In genomic region chr11:58939088-58939439, GRCm38 (mm10) we compare ENCODE assay signal across 9 mouse cellular contexts. TPM values are rescaled to one million over a fixed set of nuclear protein-coding genes. Genes with fewer than 3 reads are reported as not detected.
DNase-seq lines count a peak whose midpoint lies in the region; ATAC-seq and TF ChIP-seq lines count a peak whose summit lies in the region.
"Had no signal": no experiment of that assay in that cellular context is flagged by ENCODE, and none has a peak within 500 bp of the region (broad histone marks: within the 10 kb centered on the region; RNA-seq: fewer than 3 reads in every experiment).

No protein-coding gene starts in this region.

- no peaks in the 10 kb centered on the region for H3K9me3 ChIP-seq in liver, embryonic 11.5 days (ENCODE audit: control insufficient read depth, low read length)
- H3K9me3 ChIP-seq in stomach, postnatal 0 days (ENCODE audit: control insufficient read depth, low read length) = no peaks in the 10 kb centered on the region

- peak; percentile 17 for TF ChIP-seq EP300 in stomach, postnatal 0 days (optimal IDR thresholded peaks at IDR 0.05)

- 29% methylated on average over 6 of the region's 6 CpGs for WGBS in spleen, adult 2 months
- WGBS in liver, embryonic 11.5 days = 17% methylated on average over 6 of the region's 6 CpGs
- 12% methylated on average over 6 of the region's 6 CpGs for WGBS in stomach, postnatal 0 days

- H3K4me2 ChIP-seq in liver, embryonic 11.5 days = peak overlapping the region; percentile 84
- H3K4me2 ChIP-seq in stomach, postnatal 0 days (replicated peaks; ENCODE audit: low read depth) = peak overlapping the region; percentile 97

- peak; percentile 5; the same call in 1 of the 2 replicates for ATAC-seq in frontal cortex, adult (ENCODE audit: low TSS enrichment)
- ATAC-seq in liver, embryonic 11.5 days (replicated peaks; ENCODE audit: low FRiP score) = no peak
- 0 out of 2 replicates have a peak, but pooled peaks have one; percentile 13 for ATAC-seq in stomach, postnatal 0 days (ENCODE audit: low FRiP score, low TSS enrichment)

- peaks cover 11% of the 10 kb centered on the region for H3K4me1 ChIP-seq in spleen, adult 2 months (ENCODE audit: control insufficient read depth, insufficient read depth, insufficient read length)
- peaks cover 10% of the 10 kb centered on the region for H3K4me1 ChIP-seq in liver, embryonic 11.5 days (replicated peaks; ENCODE audit: control insufficient read depth, insufficient read depth, low read length)
- 0 out of 2 replicates have a peak, but pooled peaks cover 4% of the 10 kb centered on the region for H3K4me1 ChIP-seq in stomach, postnatal 0 days (replicated peaks; ENCODE audit: control insufficient read depth, insufficient read depth)

- no peak for TF ChIP-seq CTCF in spleen, adult 2 months (IDR thresholded peaks at IDR 0.05; ENCODE audit: extremely low read depth, insufficient read depth, insufficient read length, insufficient replicate concordance)
- TF ChIP-seq CTCF in stomach, postnatal 0 days (IDR thresholded peaks at IDR 0.05; ENCODE audit: low read depth) = no peak

- H3K4me3 ChIP-seq in spleen, adult 2 months (ENCODE audit: extremely low read depth, insufficient read depth, insufficient read length) = peak overlapping the region; percentile 72; the same call in 1 of the 2 replicates
- peak overlapping the region; percentile 94 for H3K4me3 ChIP-seq in liver, embryonic 11.5 days (ENCODE audit: low read depth, low read length)
- peak overlapping the region; percentile 93 for H3K4me3 ChIP-seq in stomach, postnatal 0 days (ENCODE audit: low read depth, low read length)

- H3K36me3 ChIP-seq in spleen, adult 2 months (ENCODE audit: control insufficient read depth, insufficient read depth, low read length) = peaks cover 10% of the 10 kb centered on the region
- peaks cover 18% of the 10 kb centered on the region for H3K36me3 ChIP-seq in liver, embryonic 11.5 days (ENCODE audit: control insufficient read depth, insufficient read depth, low read length)
- peaks cover 7% of the 10 kb centered on the region for H3K36me3 ChIP-seq in stomach, postnatal 0 days (ENCODE audit: control insufficient read depth, insufficient read depth, low read length)

- H3K27me3 ChIP-seq in spleen, adult 2 months (ENCODE audit: control insufficient read depth, insufficient read depth, low read length) = no peaks in the 10 kb centered on the region
- no peaks in the 10 kb centered on the region for H3K27me3 ChIP-seq in liver, embryonic 11.5 days (replicated peaks; ENCODE audit: control insufficient read depth, insufficient read depth, low read length)
- H3K27me3 ChIP-seq in stomach, postnatal 0 days (ENCODE audit: control insufficient read depth, insufficient read depth, low read length) = no peaks in the 10 kb centered on the region

- TF ChIP-seq POLR2A in spleen, adult 2 months (IDR thresholded peaks at IDR 0.05; ENCODE audit: low read depth, low read length) = no peak

- peak overlapping the region; percentile 95; the same call in 1 of the 2 replicates for H3K9ac ChIP-seq in liver, embryonic 11.5 days (ENCODE audit: low read depth, low read length)
- no peak overlapping the region; the same call in 1 of the 2 replicates for H3K9ac ChIP-seq in stomach, postnatal 0 days (ENCODE audit: low read length)

- H3K27ac ChIP-seq in spleen, adult 2 months (ENCODE audit: insufficient read depth, low read length) = no peak overlapping the region
- H3K27ac ChIP-seq in liver, embryonic 11.5 days (ENCODE audit: low read depth, low read length) = no peak overlapping the region
- peak overlapping the region; percentile 96; the same call in 1 of the 2 replicates for H3K27ac ChIP-seq in stomach, postnatal 0 days (replicated peaks)

- no peak for DNase-seq in frontal cortex, postnatal 36 days (ENCODE audit: low spot score in 2 of 2)
- no peak for DNase-seq in spleen, adult 2 months (ENCODE audit: low read depth in 1 of 2, low spot score in 2 of 2)
- no peak for DNase-seq in spleen, postnatal 36 days (ENCODE audit: low spot score in 2 of 2)
- DNase-seq in liver, embryonic 11.5 days (ENCODE audit: low spot score) = no peak
- no peak for DNase-seq in stomach, postnatal 0 days (ENCODE audit: low spot score)
- no peak for DNase-seq in adrenal gland, adult 8-10 months
- DNase-seq in ovary, postnatal 36 days (ENCODE audit: low spot score) = no peak

RNA-seq across cellular contexts. Expression of gene Rnf187, which starts 0.3 kb away (rescaled TPM):
- polyA plus RNA-seq in spleen, adult 2 months (2012; rRNA removed) = 157 and 230 TPM in 2 replicates
- polyA plus RNA-seq in liver, embryonic 11.5 days (2014; fragmentation: Nextera tagmentation; extraction: Ambion mirVana) = 229 and 240 TPM in 2 replicates
- polyA plus RNA-seq in stomach, postnatal 0 days (2015; fragmentation: Nextera tagmentation; extraction: Ambion mirVana) = 136 and 140 TPM in 2 replicates
- 100 to 1,000 TPM; 179 to 200 (median 190) TPM for total RNA-seq in adrenal gland, adult 8-10 months (2022)

RNA-seq across cellular contexts. Expression of gene Hist3h2ba, which starts 9.7 kb away (rescaled TPM):
- polyA plus RNA-seq in spleen, adult 2 months (2012; rRNA removed) = 13.2 and 21.2 TPM in 2 replicates
- polyA plus RNA-seq in liver, embryonic 11.5 days (2014; fragmentation: Nextera tagmentation; extraction: Ambion mirVana) = 6.3 and 6.9 TPM in 2 replicates
- polyA plus RNA-seq in stomach, postnatal 0 days (2015; fragmentation: Nextera tagmentation; extraction: Ambion mirVana) = 7.5 and 8.9 TPM in 2 replicates
- total RNA-seq in adrenal gland, adult 8-10 months (2022) = 10 to 100 TPM in 2 of 4 experiments, 1 to 10 TPM in 2; 3.3 to 12.2 (median 7.8) TPM

RNA-seq across cellular contexts. Expression of gene Hist3h2a, which starts 15.4 kb away (rescaled TPM):
- polyA plus RNA-seq in spleen, adult 2 months (2012; rRNA removed) = 14.8 and 20.0 TPM in 2 replicates
- 12.0 and 14.5 TPM in 2 replicates for polyA plus RNA-seq in liver, embryonic 11.5 days (2014; fragmentation: Nextera tagmentation; extraction: Ambion mirVana)
- polyA plus RNA-seq in stomach, postnatal 0 days (2015; fragmentation: Nextera tagmentation; extraction: Ambion mirVana) = 18.7 and 19.1 TPM in 2 replicates
- total RNA-seq in adrenal gland, adult 8-10 months (2022) = 10 to 100 TPM; 18.8 to 28.5 (median 26.2) TPM

RNA-seq across cellular contexts. Expression of gene Trim17, which starts 15.4 kb away (rescaled TPM):
- 0.06 and 0.23 TPM in 2 replicates for polyA plus RNA-seq in spleen, adult 2 months (2012; rRNA removed)
- polyA plus RNA-seq in liver, embryonic 11.5 days (2014; fragmentation: Nextera tagmentation; extraction: Ambion mirVana) = 0.23 and 0.38 TPM in 2 replicates
- 0.05 and 0.08 TPM in 2 replicates for polyA plus RNA-seq in stomach, postnatal 0 days (2015; fragmentation: Nextera tagmentation; extraction: Ambion mirVana)
- total RNA-seq in adrenal gland, adult 8-10 months (2022) = under 1 TPM; 0.21 to 0.59 (median 0.46) TPM

RNA-seq across cellular contexts. Expression of gene Btnl10, which starts 21.4 kb away (rescaled TPM):
- 14.6 and 14.9 TPM in 2 replicates for polyA plus RNA-seq in spleen, adult 2 months (2012; rRNA removed)
- 4.0 and 5.0 TPM in 2 replicates for polyA plus RNA-seq in liver, embryonic 11.5 days (2014; fragmentation: Nextera tagmentation; extraction: Ambion mirVana)
- polyA plus RNA-seq in stomach, postnatal 0 days (2015; fragmentation: Nextera tagmentation; extraction: Ambion mirVana) = 0.04 TPM in 1 of 2 replicates, not detected in the other
- not detected for total RNA-seq in adrenal gland, adult 8-10 months (2022)
- total RNA-seq: layer of hippocampus, adult 18-20 months had no signal
